Mouse (Mus musculus) cerebellum, adult 2 months (tissue): Measurements from ENCODE around the gene Ccdc174. TPM values are rescaled to one million over a fixed set of nuclear protein-coding genes. Genes with fewer than 3 reads are reported as not detected.

ENCODE experiments used
- DNase-seq, 2 experiments: peaks; one replicate each; pipeline ENCODE4 v3.0.0; 2021
- H3K27ac ChIP-seq: fragments of 200-500 bp; 2 replicates; pipeline ENCODE4 v1.5.1; 2012; ENCODE audit warnings: low read length, control low read depth, inconsistent platforms; ENCODE audit not compliant: insufficient read depth
- H3K27me3 ChIP-seq: fragments of 200-500 bp; 2 replicates; pipeline ENCODE4 v1.6.1; 2012; ENCODE audit warnings: inconsistent platforms, mild to moderate bottlenecking, low read length, moderate library complexity; ENCODE audit not compliant: control insufficient read depth, insufficient read depth
- H3K4me1 ChIP-seq: fragments of 200-500 bp; 2 replicates; pipeline ENCODE4 v1.6.1; 2011; ENCODE audit warnings: low read length; ENCODE audit not compliant: control insufficient read depth, insufficient read depth
- H3K4me3 ChIP-seq: fragments of 200-500 bp; replicated peaks from 2 replicates; pipeline ENCODE3; 2011; ENCODE audit warnings: mild to moderate bottlenecking, low read depth, low read length, control low read depth; ENCODE audit not compliant: insufficient read depth
- CTCF ChIP-seq: fragments of 200-500 bp; IDR thresholded peaks from 2 replicates; pipeline ENCODE4 v1.5.1; 2011; ENCODE audit warnings: low read depth, mild to moderate bottlenecking, control low read depth, low read length, moderate library complexity, borderline replicate concordance; ENCODE audit not compliant: insufficient read depth
- POLR2A ChIP-seq: fragments of 200-500 bp; IDR thresholded peaks from 2 replicates; pipeline ENCODE4 v1.6.1; 2011; ENCODE audit warnings: low read length, control low read depth, borderline replicate concordance; ENCODE audit not compliant: insufficient read depth
- WGBS: fragments of 180-500 bp; shearing (Covaris S2); methylation state at CpG from one replicate; pipeline ENCODE4 v1.1.7; 2018; 5-methylcytosine and 5-hydroxymethylcytosine counted together
- polyA plus RNA-seq: library from polyadenylated mRNA; depleted of rRNA; stranded (reverse); fragments of >200 nt; gene quantifications from 2 replicates; pipeline ENCODE4 v1.2.3, GENCODE M21; 2012

Ccdc174 gene
- polyA plus RNA-seq, 1 experiment, result 21.4 TPM

GRCm38 (mm10) chr6:91858339-91858738 is 19.5 kb upstream of the Ccdc174 start:
- no peak overlapping the region for H3K4me3 ChIP-seq
- H3K4me1 ChIP-seq, result no peaks in the 10 kb centered on the region
- no peak for TF ChIP-seq POLR2A
- TF ChIP-seq CTCF, result no peak
- H3K27me3 ChIP-seq, result no peaks in the 10 kb centered on the region; the same call in 1 of the 2 replicates
- 83% methylated on average over 5 of the region's 5 CpGs for WGBS
- no peak overlapping the region for H3K27ac ChIP-seq
- DNase-seq, result no peak

- no peaks in the 10 kb centered on the region for H3K27me3 ChIP-seq
- no peaks in the 10 kb centered on the region for H3K4me1 ChIP-seq
- DNase-seq, result no peak
- H3K27ac ChIP-seq, result no peak overlapping the region
- no peak overlapping the region for H3K4me3 ChIP-seq
- TF ChIP-seq CTCF (no peak), POLR2A (no peak)
These were observed 15.0 kb upstream of the Ccdc174 start for GRCm38 (mm10) chr6:91862848-91863247.

GRCm38 (mm10) chr6:91864595-91864994 is 13.3 kb upstream of the Ccdc174 start:
- Histone ChIP-seq H3K27ac (no peak overlapping the region), H3K4me1 (no peaks in the 10 kb centered on the region), H3K4me3 (no peak overlapping the region), H3K27me3 (no peaks in the 10 kb centered on the region)
- TF ChIP-seq CTCF, result no peak
- no peak for TF ChIP-seq POLR2A
- 80% methylated on average over 5 of the region's 5 CpGs for WGBS
- DNase-seq, result no peak

GRCm38 (mm10) chr6:91865601-91866000 is 12.3 kb upstream of the Ccdc174 start:
- Histone ChIP-seq H3K27me3 (no peaks in the 10 kb centered on the region), H3K27ac (no peak overlapping the region), H3K4me3 (no peak overlapping the region), H3K4me1 (no peaks in the 10 kb centered on the region)
- WGBS, result 89% methylated on average over 11 of the region's 11 CpGs
- no peak for DNase-seq
- no peak for TF ChIP-seq POLR2A
- TF ChIP-seq CTCF, result no peak

- DNase-seq, result no peak
- Histone ChIP-seq H3K27me3 (no peaks in the 10 kb centered on the region), H3K4me3 (no peak overlapping the region), H3K4me1 (no peaks in the 10 kb centered on the region), H3K27ac (no peak overlapping the region)
- WGBS, result 87% methylated on average over 5 of the region's 5 CpGs
- no peak for TF ChIP-seq CTCF
- TF ChIP-seq POLR2A, result no peak
These were observed 9.8 kb upstream of the Ccdc174 start for GRCm38 (mm10) chr6:91868091-91868490.

DNA sequence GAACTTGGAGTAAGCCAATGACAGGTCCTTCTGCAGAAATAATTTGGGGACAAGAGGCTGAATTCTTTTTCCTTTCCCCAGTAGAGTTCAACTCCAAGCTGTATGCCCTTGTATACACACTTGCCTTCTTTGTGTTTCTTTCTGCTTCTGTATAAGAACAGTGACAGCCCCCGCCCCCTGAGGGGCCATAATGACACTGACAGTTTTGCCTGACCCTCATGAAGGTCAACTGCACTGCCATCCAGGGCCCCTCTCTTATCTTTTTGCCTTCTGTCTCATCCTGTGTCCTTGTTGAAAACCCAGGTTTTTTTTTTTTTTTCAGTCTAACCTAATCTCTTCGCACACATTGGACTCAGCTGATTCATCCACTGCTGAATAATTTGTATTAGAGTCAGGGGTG is 5.1 kb upstream of the Ccdc174 start:
- H3K4me1 ChIP-seq, result no peaks in the 10 kb centered on the region
- no peak for TF ChIP-seq CTCF
- TF ChIP-seq POLR2A, result no peak
- 66% methylated on average over 2 of the region's 2 CpGs for WGBS
- no peak overlapping the region for H3K27ac ChIP-seq
- no peaks in the 10 kb centered on the region for H3K27me3 ChIP-seq
- no peak overlapping the region for H3K4me3 ChIP-seq
- DNase-seq, result no peak

- WGBS, result 89% methylated on average over 2 of the region's 2 CpGs
- no peak overlapping the region for H3K4me3 ChIP-seq
- no peak for DNase-seq
These were observed 6.0 kb downstream of the Ccdc174 start for GRCm38 (mm10) chr6:91883859-91884258.

DNA sequence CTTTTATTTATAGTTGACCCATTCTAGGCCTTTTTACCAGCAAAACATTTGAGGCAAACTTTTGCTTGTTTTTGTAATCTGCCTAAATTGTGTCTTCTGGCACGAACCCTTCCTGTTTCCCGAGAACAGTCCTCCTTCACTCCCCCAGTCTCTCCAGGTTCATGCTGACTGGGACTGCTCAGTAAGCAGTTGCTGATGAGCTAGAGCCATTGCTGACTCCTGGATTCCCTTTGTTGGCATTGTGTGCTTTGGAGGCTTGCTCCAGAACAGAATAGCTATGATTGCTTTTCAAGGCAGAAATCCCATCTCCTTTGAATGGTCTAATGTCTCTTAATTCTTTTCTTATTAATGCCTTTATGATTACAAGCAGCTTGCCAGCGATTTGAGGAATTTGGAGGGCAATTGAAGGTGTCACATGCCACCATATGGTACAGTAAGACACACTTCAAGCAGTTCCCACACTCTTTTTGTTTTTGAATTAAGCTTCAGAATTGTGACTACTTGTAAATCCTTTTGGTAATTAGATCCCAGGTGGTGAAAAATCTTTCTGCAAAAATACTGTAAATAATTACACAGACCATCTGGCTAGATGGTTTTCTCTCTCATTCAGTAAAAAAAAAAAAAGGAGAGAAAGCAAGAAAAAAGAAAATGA is 11.5 kb downstream of the Ccdc174 start:
- no peaks in the 10 kb centered on the region for H3K4me1 ChIP-seq
- no peaks in the 10 kb centered on the region for H3K27me3 ChIP-seq
- WGBS, result 62% methylated on average over 3 of the region's 3 CpGs
- no peak overlapping the region for H3K4me3 ChIP-seq
- no peak for DNase-seq
- no peak for TF ChIP-seq POLR2A
- no peak for TF ChIP-seq CTCF
- H3K27ac ChIP-seq, result no peak overlapping the region

More at GRCm38 (mm10) chr6:91883859-91884258, 6.0 kb downstream of the Ccdc174 start:
- no peaks in the 10 kb centered on the region for H3K27me3 ChIP-seq
- H3K4me1 ChIP-seq, result no peaks in the 10 kb centered on the region; the same call in 1 of the 2 replicates
- TF ChIP-seq POLR2A, result no peak
- no peak for TF ChIP-seq CTCF
- H3K27ac ChIP-seq, result no peak overlapping the region
